Mouse (Mus musculus) embryonic fibroblast, embryonic 13.5 days (primary cell): Measurements from ENCODE around the gene Scamp5.

Source experiments
- CTCF ChIP-seq: IDR thresholded peaks from 2 replicates; pipeline ENCODE4 v1.5.1; 2011; ENCODE audit warnings: mild to moderate bottlenecking, control low read depth, low read length, moderate library complexity, borderline replicate concordance; ENCODE audit not compliant: insufficient read depth
- POLR2A ChIP-seq: IDR thresholded peaks from 2 replicates; pipeline ENCODE4 v1.6.1; 2011; ENCODE audit warnings: low read depth, mild to moderate bottlenecking, control low read depth, low read length, moderate library complexity

DNA sequence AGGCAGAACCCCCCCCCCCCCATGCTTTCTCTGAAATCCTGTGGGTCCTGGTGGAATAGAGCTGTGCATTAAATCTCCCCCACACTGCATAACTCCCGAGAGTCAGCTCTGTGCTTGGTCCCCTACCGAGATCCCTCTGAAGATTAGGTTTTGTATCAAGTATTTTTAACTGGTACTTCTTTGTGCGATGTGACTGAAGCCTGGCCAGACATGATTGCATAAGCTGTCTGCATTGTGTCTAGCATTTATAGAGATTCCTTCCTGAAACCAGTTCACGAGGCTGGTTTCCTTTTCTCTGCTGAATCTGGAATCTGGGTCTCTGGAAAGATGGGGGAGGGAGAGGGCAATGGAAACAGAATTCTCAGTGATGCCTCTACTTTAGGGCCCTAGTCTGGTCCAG, 39.5 kb downstream of the Scamp5 start:
- TF ChIP-seq CTCF (no peak), POLR2A (0 out of 2 replicates have a peak, but pooled peaks have one; percentile 0)
